Mouse (Mus musculus): ENCODE data around the gene Lzts2.

Gene Lzts2

DNA sequence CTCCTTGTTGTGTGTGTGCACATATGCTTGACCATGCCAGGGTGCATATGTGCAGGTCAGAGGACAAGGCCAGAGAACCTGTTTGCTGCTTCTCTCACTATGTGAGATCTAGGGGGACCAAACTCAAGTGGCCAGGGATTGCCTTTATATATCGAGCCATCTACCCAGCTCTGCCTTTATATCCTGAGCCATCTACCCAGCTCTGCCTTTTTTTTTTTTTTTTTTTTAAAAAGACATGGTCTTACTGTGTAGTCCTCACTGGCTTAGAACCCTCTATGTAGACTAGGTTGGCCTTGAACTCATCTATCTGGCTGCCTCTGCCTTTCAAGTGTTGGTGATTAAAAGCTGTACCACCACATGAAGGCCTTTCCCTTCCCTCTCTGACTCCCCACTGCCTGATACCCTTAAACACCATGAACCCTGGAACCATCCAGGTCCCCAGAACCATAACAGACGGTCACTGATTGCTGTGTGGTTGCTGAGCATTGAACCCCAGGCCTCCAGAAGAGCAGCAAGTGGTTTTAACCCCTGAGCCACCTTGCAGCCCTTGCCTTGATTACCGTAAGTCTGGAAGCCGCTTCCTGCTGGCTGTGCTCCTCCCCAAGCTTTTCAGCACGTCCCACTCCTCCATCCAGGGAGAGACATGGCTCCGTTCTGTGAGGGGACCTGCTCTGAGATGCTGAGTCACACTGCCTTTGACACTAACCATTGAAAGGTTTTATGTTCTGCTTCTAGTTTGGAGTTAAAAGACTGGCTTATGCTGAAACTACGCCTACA is 10.3 kb upstream of the Lzts2 start:
- DNase-seq (ENCODE audit: low spot score in 2 of 2): no peak

DNA sequence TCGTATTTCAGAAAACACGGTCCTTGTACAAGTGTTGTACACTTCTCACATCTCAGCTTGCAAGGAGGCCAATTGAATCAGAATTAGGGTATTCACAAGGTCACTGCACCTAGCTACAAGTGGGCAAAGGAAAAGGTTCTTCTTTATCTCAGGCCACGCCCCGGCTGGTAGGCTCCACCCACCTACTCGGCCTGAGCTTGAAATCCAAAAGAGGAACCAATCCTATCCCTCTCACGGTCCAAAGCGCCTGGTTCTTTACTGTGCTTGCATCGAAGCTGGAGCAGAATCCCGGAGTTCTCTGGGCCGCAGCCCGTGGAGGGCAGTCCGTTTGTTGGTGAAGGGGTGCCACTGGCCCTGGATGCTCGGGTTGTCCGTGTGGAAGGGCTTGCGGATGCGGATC is 8.8 kb upstream of the Lzts2 start, which contains the start of gene Twnk:
Twnk (plus strand) TSS at position 220 of the 400 bp plus-strand sequence.
- peak; percentile 50 to 63 for DNase-seq (ENCODE audit: low spot score in 2 of 2)

DNA sequence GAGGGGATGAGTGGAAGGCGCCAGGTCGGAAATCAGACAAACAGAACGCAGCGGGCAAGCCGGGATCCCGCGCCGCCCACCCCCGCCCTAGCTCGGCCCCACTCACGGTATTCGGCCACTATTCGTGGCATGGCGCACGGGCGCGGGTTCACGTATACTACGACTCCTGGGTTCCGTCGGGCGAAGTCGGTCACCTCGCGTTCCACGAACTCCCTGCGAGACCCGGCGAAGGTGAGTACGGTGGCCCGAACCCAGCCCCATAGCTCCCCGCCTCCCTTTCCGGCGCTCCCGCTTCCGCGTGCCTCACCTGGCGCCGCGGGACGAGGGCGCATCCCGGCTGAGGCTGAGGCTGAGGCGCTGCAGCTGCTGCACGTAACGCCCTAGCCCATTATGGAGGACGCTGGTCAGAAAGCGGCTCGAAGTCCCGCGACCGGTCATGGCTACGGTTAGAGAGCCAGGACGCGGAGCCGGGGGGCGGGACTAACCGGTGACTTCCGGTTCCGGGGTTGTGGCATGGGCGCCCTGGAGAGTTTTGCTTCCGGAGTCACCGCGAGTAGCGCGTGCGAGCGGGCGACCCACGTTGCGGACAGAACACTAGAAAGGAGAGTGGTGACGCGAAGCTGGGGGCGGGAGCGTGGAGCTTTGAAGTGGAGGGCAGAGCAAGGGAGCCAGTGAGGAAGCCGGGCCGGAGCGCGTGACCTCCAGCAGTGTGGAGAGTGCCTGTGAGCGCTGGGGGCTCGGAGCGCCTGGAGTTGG is 8.1 kb upstream of the Lzts2 start, which contains the start of gene Mrpl43:
Mrpl43 (minus strand) TSS at position 486 of the 756 bp plus-strand sequence.
- DNase-seq (ENCODE audit: low spot score in 2 of 2): peak; percentile 95 to 97

DNA sequence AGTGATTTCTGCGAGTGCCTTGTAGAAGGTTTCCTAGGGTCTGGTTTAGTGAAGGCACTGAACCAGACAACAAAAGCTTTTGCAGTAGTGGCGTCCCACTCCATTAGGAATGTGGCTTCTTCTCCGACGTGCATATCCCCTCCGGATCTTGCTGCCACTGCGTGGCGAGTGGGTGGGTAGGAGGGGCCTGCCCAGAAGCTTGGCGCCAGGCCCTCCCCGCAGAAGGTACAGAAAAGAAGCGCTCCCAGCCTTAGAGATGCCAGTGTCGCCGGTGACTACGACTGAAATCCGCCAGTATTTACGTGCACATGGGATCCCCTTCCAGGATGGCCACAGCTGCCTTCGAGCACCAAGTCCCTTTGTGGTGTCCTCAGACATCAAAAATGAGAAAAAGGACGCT is 7.2 kb upstream of the Lzts2 start:
- no peak for DNase-seq (ENCODE audit: low spot score in 2 of 2)

DNA sequence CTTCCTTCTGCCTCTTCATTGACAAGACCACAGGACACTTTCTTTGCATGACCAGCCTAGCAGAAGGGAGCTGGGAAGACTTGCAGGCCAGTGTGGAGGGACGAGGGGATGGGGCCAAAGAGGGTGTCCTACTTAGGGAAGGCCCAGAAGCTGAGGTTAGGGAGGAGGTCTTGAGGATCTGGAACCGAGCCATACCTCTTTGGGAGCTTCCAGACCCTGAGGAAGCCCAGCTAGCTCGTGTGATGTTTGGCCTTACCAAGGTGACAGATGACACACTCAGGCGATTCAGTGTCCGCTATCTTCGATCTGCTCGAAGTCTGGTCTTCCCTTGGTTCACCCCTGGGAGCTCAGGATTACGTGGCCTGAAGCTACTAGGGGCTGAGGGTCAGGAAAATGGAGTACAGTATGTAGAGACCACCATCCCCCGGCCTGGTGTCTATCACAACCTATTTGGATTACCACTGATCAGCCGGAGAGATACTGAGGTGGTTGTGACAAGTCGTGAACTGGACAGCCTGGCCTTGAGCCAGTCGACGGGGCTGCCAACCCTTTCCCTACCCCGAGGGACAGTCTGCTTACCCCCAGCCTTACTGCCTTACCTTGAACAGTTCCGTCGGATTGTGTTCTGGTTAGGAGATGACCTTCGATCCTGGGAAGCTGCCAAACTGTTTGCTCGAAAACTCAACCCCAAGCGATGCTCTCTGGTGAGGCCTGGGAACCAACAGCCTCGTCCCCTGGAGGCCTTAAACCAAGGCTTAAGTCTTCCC is 6.6 kb upstream of the Lzts2 start:
- no peak for DNase-seq (ENCODE audit: low spot score in 2 of 2)

DNA sequence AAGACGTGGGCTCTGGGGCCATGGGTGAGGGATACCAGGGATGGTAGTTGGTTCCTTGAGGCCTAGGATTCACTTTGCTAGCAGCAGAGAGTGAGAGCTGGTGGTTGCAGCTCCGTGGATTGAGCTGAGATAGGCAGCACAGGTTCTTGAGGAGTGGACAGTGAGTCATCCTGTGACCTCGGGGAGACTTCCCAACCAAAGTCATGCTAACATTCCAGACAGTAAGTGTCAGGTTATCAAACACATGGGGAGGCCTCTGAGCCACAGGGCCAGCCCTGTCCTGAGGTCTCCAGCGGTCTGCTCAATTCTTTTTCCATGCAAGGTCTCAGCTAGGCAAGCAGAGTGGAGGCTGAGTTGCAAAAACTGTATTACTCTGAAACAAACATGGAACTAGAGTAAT is 3.6 kb upstream of the Lzts2 start:
- no peak for DNase-seq (ENCODE audit: low spot score in 2 of 2)

DNA sequence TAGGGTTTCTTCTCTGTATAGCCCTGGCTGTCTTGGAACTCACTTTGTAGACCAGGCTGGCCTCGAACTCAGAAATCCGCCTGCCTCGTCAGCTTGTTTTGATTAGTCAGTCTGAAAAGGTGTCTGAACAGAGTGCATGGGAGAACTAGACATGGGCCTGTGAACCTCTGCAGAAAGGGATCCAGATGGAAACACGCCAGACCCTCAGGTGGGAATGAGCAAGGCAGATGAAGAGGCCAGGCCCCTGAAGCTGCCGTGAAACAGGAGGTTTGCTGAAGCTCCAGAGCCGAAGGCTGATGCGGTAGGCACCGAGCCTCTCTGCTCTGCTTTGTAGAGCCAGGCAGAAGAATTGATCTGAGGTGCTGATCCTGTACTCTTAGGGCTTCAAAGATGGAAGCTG is 2.0 kb upstream of the Lzts2 start:
- DNase-seq (ENCODE audit: low spot score in 2 of 2): no peak

DNA sequence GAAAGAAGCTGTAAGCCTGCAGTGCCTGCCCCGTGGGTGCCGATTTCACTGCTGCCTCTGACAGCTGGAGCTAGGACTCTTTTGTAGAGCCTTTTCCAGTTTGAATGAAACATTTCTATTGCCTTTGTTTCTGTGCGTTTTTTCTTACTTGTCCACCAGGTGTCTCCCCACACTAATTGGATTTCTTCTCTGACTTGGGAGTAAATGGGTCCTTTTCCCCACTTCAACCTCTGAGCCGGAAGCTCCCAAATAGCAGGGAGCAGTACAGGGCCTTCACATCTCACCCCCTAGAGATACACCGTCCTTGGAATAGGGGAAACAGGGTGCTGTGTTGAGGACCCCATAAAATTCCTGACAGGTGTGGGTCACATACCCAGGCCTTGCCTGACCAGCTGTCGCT is 1.6 kb upstream of the Lzts2 start:
- DNase-seq (ENCODE audit: low spot score in 2 of 2): no peak

DNA sequence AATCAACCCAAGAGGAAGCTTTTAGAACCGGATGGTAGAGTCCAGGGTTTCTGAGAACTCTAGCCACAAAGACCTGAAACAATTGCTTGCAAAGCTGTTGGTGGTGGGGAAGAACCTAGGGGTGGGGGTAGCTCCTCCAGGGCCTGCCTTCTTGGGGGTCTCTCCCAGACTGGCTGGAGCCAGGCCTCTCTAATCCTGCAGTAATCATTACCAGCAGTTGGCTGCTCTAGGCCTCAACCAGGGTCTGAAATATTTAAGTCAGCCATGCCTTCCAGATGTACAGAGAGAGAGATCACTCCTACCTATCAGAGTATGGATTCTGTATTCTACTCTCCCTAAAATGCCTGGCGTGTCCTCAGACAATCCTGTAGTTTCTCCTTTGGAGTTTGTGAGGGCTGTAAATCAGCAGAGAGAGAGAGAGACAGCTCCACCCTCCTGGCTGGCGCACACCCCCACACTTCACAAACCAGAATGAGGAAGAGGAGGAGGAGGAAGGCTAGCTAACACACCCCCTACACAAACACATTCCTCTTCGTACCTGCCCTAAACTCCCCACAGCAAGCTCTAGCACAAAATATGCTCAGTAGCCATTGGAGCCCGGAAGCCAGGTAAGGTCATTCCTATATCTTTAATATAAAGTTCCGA is 511 bp upstream of the Lzts2 start:
- DNase-seq (ENCODE audit: low spot score in 2 of 2): no peak

DNA sequence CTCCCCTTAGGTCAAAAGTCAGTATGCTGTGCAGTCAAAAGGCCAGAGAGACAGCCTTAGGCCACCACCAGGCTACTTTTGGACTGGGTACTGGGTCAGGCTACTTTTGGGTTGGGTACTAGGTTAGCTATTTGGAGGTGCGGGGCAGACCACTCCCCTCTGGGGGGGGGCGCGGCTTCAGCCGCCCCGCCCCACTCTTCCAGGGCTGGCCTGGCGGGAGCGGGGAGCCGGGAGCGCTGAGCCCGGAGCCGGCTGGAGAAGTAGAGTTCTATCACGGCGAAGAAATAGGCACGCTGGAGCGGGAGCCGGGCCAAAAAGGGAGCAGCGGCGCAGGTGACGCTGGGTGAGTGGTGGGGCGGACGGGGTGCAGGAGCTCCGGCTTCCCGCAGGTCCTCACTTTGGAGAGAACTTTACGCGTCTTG is 778 bp downstream of the Lzts2 start:
- DNase-seq (ENCODE audit: low spot score in 2 of 2): peak; percentile 50 to 76

DNA sequence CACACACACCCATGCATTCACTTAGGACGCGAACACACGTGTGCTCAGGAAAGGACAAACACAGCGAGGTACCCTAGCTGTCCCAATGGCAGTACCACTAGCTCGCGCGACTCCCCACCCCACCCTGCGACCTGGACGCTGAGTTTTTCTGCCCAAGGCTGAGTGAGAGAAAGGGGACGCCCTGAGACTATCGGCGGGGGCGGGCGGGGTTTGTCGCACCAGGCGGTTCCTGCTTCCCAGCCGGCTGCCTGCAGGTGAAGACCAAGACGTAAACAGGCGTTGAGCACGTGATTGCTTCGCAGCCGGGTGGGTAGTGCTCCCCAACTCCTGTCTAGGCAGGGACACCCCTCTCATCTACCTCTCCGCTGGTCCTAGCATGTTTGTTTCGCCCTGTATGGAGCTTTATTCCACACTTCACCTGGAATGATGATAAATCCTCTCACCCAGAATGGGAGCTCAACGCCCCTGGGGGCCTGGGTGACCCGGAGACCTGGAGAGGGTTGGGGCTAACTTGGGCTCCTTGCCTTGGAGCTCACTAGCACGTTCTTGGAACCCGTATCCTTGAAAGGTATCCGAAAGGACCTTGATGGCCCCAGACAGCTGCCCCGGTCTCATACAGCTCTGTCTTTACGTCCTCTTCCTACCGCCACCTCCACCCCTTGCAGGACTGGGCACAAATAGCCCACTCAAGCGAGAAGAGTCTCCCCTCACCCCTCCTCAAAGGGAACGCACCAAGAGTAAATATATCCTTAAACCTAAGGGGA is 1.5 kb downstream of the Lzts2 start:
- DNase-seq (ENCODE audit: low spot score in 2 of 2): peak; percentile 45 to 71

DNA sequence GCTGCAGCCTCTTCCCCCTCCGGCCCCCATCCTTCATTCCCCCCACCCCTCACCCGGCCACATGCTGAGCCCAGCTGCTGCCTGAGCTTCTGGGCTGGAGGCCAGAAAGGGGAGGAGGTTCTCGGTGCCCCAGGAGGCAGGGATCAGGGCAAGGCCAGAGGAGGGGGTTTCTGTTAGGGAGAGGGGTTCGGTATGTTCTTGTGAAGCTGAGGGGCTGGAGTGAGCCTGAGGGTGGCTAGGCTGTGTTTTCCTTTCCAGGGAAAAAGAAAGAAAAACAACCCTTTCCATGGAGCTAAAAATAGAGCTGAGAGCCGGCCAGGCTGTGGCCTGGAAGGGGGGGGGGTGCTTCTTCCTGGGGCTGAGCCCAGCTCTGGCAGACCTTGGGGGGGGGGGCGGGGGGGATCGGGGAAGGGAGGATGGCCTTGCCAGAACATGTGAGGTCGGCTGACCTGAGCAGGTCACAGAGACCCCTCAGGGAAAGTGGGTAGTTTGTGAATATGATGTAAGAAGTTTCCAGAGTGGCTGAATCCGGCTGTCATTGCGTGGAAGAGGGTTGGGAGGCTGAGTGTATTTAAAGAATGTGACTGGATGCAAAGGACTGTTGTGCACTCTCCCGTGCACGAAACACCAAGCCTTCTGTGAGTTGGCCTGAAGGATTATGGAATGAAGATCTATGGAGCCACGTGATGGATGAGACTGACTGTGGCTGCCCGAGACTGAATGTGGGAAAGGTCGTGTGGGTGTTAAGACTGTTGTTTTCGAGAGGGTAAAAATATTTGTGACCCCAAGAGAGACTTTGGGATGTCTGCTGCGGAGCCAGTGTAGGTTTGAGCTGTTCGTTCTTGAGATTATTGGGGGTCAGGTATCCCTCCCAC is 2.4 kb downstream of the Lzts2 start:
- DNase-seq (ENCODE audit: low spot score in 2 of 2): peak; percentile 44 to 77

DNA sequence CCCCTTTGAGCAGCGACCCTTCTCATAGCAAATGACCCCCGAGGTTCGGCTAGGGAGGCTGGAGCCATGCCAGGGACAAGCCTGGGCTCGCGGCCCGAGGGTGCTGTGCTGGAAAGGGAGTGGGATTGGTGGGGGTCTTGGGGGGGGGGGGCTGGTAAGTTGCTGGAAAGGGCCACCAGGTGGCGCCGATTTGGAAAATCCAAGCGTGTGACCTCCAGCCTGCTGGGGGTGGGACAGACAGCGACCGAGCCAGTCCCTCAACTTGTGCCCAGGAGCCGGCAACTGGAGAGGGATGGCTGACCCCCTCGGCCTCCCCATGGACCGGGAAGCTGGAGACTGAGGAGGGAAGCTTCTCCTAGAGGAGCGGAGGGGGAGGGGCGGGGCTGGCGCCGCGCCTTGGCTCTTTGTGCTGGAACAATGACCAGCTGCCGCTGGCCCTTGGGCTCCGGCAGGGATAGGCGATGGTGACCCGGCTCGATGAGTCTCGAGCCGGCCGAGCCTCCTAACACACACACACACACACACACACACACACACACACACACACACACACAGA is 3.1 kb downstream of the Lzts2 start:
- peak; percentile 75 to 80 for DNase-seq (ENCODE audit: low spot score in 2 of 2)

DNA sequence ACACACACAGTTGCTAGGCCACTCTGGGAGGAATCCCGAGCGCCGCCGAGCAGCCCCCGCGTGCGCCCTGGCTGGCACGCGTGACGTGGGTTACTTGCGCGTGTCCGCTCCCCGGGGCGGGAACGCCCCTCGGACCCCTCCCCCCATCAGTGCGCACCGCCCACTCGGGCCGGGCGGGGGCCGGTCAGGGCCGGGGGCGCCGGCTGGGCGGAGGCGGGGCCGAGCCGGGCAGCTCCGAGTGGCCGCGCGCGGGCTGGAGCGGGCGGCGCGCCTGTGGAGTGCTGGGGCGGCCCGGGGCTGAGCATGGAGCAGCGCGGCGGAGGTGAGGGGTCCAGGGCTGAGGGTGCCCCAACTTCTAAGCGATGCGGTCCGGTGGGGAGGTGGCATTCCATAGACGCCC is 3.7 kb downstream of the Lzts2 start:
- peak; percentile 80 to 86 for DNase-seq (ENCODE audit: low spot score in 2 of 2)

DNA sequence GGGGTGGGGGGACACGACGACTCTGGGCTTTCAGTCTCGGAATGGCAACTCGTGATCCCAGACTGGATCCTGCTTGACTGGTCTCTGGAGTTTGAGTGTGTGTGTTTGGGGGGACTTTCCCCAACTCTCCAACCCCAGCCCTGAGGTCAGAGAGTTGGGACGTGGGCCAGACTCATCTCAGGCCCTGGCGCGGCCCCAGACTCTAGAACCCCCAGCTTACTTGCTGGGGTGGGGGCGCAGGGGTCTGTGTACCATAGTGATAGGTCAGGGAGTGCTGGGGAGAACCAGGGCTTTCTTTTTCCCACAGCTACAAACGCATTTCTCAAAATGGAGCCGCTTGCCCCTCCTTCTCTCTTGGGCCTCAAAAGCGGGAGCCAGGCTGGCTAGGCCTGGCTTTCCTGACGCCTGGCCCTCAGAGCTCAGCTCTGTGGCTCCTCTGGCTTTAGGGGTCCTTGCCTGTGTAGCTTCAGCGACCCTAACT is 4.2 kb downstream of the Lzts2 start:
- DNase-seq (ENCODE audit: low spot score in 2 of 2): no peak

DNA sequence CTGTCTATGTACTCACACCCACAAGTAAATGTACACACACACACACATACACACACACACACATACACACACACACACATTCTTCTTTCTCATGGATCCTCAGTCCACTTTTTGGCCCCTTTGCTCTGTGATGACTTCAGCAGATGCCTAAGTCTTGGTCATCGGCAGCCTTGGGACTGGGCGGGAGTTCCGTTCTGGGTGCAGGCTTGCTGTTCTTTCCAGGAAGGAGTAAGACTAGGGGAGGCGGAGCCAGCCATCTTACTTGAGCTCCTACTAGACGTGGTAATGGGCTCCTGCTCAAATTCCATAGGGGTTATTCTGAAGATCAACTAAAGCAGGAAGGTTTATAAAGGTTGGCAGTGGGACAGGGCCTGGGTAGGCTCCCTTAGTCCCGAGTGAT is 6.1 kb downstream of the Lzts2 start:
- peak in 1 of 2 experiments; percentile 60 for DNase-seq (ENCODE audit: low spot score in 2 of 2)

DNA sequence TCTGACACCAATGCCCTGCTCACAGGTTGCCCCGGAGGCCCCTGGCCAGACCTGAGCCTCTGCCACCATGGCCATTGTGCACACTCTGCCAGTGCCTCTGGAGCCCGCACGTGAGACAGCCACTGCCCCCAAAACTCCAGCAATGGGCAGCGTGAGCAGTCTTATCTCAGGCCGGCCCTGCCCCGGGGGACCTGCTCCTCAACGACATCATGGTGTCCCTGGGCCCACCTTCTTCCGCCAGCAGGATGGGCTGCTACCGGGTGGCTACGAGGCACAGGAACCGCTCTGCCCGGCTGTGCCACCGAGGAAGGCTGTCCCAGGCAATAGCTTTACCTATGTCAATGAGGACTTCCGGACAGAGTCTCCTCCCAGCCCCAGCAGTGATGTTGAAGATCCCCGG is 7.1 kb downstream of the Lzts2 start:
- no peak for DNase-seq (ENCODE audit: low spot score in 2 of 2)

DNA sequence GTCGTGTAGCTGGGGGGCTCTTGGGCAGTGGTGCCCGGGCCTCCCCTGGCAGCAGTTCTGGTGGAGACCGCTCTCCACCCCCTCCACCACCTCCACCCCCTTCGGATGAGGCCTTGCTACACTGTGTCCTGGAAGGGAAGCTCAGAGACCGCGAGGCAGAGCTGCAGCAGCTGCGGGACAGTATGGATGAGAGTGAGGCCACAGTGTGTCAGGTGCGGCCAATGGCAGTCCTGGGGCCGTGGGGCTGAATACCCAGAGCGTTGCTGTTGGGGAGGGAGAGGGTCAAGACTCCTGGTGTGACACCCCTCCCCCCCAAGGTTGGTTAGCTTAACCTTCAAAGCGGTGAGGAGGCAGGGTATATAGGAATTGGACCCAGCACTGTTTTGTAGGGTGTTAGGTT is 9.8 kb downstream of the Lzts2 start:
- DNase-seq (ENCODE audit: low spot score in 2 of 2): no peak

DNA sequence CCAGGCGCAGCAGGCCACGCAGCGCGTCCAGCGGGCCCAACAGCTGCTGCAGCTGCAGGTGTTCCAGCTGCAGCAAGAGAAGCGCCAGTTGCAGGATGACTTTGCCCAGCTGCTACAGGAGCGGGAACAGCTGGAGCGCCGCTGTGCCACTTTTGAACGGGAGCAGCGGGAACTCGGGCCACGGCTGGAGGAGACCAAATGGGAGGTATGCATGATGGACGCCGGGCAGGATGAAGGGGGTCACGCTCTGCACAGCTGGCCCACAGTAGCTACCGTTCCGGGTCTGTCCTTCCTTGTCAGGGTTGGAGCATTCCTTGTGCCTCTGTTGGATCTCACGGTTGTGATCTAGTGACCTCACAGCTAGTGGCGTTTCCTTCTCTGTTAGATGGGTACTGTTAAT is 10.6 kb downstream of the Lzts2 start:
- no peak for DNase-seq (ENCODE audit: low spot score in 2 of 2)
